Mouse (Mus musculus): ENCODE results near the gene Mpnd. TPM values are rescaled to one million over a fixed set of nuclear protein-coding genes. Genes with fewer than 3 reads are reported as not detected.

The Mpnd gene
- total and polyA plus RNA-seq, 2 experiments from 2014 or later = 110 to 159 TPM

GRCm38 (mm10) chr17:56036901-56037287 is 31.4 kb downstream of the Mpnd start:
- WGBS = 40% methylated on average over 13 of the region's 13 CpGs
- ATAC-seq = 0 out of 2 replicates have a peak, but pooled peaks have one; percentile 2
- no peak for DNase-seq
- Histone ChIP-seq H3K4me3 (ENCODE audit: low read depth, low read length) (peak overlapping the region; percentile 24; the same call in 1 of the 2 replicates), H3K9ac (peak overlapping the region; percentile 39; the same call in 1 of the 2 replicates), H3K27ac (ENCODE audit: low read depth, low read length) (no peak overlapping the region), H3K9me3 (ENCODE audit: low read length) (no peaks in the 10 kb centered on the region), H3K4me1 (ENCODE audit: insufficient read depth) (peaks cover 8% of the 10 kb centered on the region; the same call in 1 of the 2 replicates), H3K27me3 (ENCODE audit: insufficient read depth, low read length) (no peaks in the 10 kb centered on the region), H3K4me2 (ENCODE audit: low read depth) (peak overlapping the region; percentile 45), H3K36me3 (ENCODE audit: insufficient read depth) (peaks cover 9% of the 10 kb centered on the region)
- TF ChIP-seq CTCF (IDR thresholded peaks at IDR 0.05; ENCODE audit: low read depth) = no peak

DNA sequence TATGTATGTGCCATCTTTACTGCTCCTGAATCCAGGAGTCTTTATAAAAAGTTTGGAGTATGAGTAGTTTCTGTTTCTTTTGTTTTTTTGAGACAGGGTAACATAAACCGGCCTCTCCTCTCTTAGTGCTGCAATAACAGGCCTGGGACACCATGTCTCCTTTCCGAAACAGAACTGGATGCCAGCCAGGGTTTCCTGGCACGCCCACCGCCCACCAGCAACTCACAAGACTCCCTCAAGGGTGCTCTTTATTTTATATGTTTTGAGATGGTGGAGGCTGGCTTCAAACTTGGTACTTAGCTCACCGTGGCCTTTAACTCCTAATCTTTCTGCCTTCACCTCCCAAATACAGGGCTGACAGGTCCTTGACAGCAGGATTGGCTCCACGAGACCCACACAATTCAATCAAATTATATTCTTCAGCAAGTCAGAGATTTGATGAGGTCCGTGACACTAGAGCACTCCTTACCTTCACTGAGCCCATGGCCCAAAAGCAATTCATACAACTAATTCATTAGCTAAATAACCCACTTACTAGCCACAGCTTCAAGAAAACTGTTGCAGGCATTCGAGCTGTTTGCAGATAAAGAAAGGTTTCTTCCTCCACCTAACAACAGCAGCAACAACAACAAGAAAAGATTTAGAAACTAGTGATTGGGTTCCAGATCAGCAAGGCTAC is 33.2 kb downstream of the Mpnd start:
- ATAC-seq (no peak), DNase-seq (no peak)
- no peak overlapping the region for H3K4me2 ChIP-seq (ENCODE audit: low read depth)
- no peak overlapping the region for H3K4me3 ChIP-seq (ENCODE audit: low read depth, low read length)
- H3K27ac ChIP-seq (ENCODE audit: low read depth, low read length) = no peak overlapping the region
- H3K9ac ChIP-seq = no peak overlapping the region
- TF ChIP-seq CTCF (IDR thresholded peaks at IDR 0.05; ENCODE audit: low read depth) = no peak
- no peaks in the 10 kb centered on the region for H3K9me3 ChIP-seq (ENCODE audit: low read length)
- WGBS = 80% methylated on average over 8 of the region's 8 CpGs
- peaks cover 9% of the 10 kb centered on the region for H3K36me3 ChIP-seq (ENCODE audit: insufficient read depth)
- H3K4me1 ChIP-seq (ENCODE audit: insufficient read depth) = peaks cover 8% of the 10 kb centered on the region; the same call in 1 of the 2 replicates
- H3K27me3 ChIP-seq (ENCODE audit: insufficient read depth, low read length) = no peaks in the 10 kb centered on the region

DNA sequence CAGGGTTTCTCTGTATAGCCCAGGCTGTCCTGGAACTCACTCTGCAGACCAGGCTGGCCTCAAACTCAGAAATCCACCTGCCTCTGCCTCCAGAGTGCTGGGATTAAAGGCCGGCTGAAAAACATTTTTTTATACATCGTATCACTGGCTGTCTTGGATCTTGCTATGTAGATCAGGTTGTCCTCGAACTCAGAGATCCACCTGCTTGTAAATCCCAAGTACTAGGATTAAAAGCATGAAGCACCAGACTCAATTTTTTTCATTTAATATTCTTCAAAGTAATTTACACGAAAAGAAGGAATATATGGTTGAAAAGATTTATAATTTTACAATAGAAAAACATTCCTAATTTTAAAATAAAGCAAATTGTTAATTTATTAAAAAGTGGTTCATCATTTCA is 33.8 kb downstream of the Mpnd start:
- DNase-seq (no peak), ATAC-seq (no peak)
- Histone ChIP-seq H3K9me3 (ENCODE audit: low read length) (no peaks in the 10 kb centered on the region), H3K4me1 (ENCODE audit: insufficient read depth) (peaks cover 8% of the 10 kb centered on the region; the same call in 1 of the 2 replicates), H3K4me2 (ENCODE audit: low read depth) (0 out of 2 replicates have a peak overlapping the region, but pooled peaks have one; percentile 93), H3K36me3 (ENCODE audit: insufficient read depth) (peaks cover 5% of the 10 kb centered on the region; the same call in 1 of the 2 replicates), H3K27me3 (ENCODE audit: insufficient read depth, low read length) (no peaks in the 10 kb centered on the region), H3K4me3 (ENCODE audit: low read depth, low read length) (no peak overlapping the region), H3K9ac (no peak overlapping the region), H3K27ac (ENCODE audit: low read depth, low read length) (no peak overlapping the region)
- no peak for TF ChIP-seq CTCF (IDR thresholded peaks at IDR 0.05; ENCODE audit: low read depth)
- WGBS = 81% methylated on average over 4 of the region's 4 CpGs

- peak within 1 kb of the TSS; percentile 83 for H3K4me3 ChIP-seq (ENCODE audit: low read depth, low read length)
- under 1% methylated on average over 68 of the region's 68 CpGs for WGBS
Observed at GRCm38 (mm10) chr17:56040030-56040856, 34.7 kb downstream of the Mpnd start, which contains the start of gene Chaf1a. Chaf1a (plus strand) TSS chr17:56040439.

GRCm38 (mm10) chr17:56040857-56041163 is 35.3 kb downstream of the Mpnd start:
- ATAC-seq = no peak
- Histone ChIP-seq H3K9ac (peak overlapping the region; percentile 67), H3K27ac (ENCODE audit: low read depth, low read length) (no peak overlapping the region), H3K36me3 (ENCODE audit: insufficient read depth) (no peaks in the 10 kb centered on the region; the same call in 1 of the 2 replicates), H3K4me2 (ENCODE audit: low read depth) (peak overlapping the region; percentile 93), H3K4me1 (ENCODE audit: insufficient read depth) (peaks cover 6% of the 10 kb centered on the region; the same call in 1 of the 2 replicates), H3K27me3 (ENCODE audit: insufficient read depth, low read length) (no peaks in the 10 kb centered on the region), H3K9me3 (ENCODE audit: low read length) (no peaks in the 10 kb centered on the region), H3K4me3 (ENCODE audit: low read depth, low read length) (peak overlapping the region; percentile 83)
- DNase-seq = no peak
- no peak for TF ChIP-seq CTCF (IDR thresholded peaks at IDR 0.05; ENCODE audit: low read depth)
- WGBS = 1% methylated on average over 12 of the region's 12 CpGs

More at GRCm38 (mm10) chr17:56040030-56040856, 34.7 kb downstream of the Mpnd start, which contains the start of gene Chaf1a:
- Histone ChIP-seq H3K9ac (peak within 1 kb of the TSS; percentile 67), H3K4me2 (ENCODE audit: low read depth) (peak within 1 kb of the TSS; percentile 93), H3K36me3 (ENCODE audit: insufficient read depth) (no peaks in the 10 kb centered on the region), H3K27me3 (ENCODE audit: insufficient read depth, low read length) (no peaks in the 10 kb centered on the region), H3K9me3 (ENCODE audit: low read length) (no peaks in the 10 kb centered on the region), H3K27ac (ENCODE audit: low read depth, low read length) (no peak within 1 kb of the TSS), H3K4me1 (ENCODE audit: insufficient read depth) (peaks cover 8% of the 10 kb centered on the region; the same call in 1 of the 2 replicates)
- DNase-seq (peak; percentile 98), ATAC-seq (peak; percentile 90)
- TF ChIP-seq CTCF (IDR thresholded peaks at IDR 0.05; ENCODE audit: low read depth) = no peak

- no peaks in the 10 kb centered on the region for H3K9me3 ChIP-seq (ENCODE audit: low read length)
- TF ChIP-seq CTCF (IDR thresholded peaks at IDR 0.05; ENCODE audit: low read depth) = no peak
- no peak overlapping the region for H3K27ac ChIP-seq (ENCODE audit: low read depth, low read length)
- ATAC-seq (no peak), DNase-seq (no peak)
- peaks cover 11% of the 10 kb centered on the region for H3K36me3 ChIP-seq (ENCODE audit: insufficient read depth)
- H3K4me1 ChIP-seq (ENCODE audit: insufficient read depth) = no peaks in the 10 kb centered on the region
- H3K4me3 ChIP-seq (ENCODE audit: low read depth, low read length) = no peak overlapping the region
- no peaks in the 10 kb centered on the region for H3K27me3 ChIP-seq (ENCODE audit: insufficient read depth, low read length)
- H3K4me2 ChIP-seq (ENCODE audit: low read depth) = no peak overlapping the region
- no peak overlapping the region for H3K9ac ChIP-seq
- WGBS = 88% methylated on average over 5 of the region's 5 CpGs
Observed at GRCm38 (mm10) chr17:56051369-56051768, 45.9 kb downstream of the Mpnd start.

- Histone ChIP-seq H3K9ac (no peak overlapping the region), H3K4me2 (ENCODE audit: low read depth) (no peak overlapping the region), H3K4me1 (ENCODE audit: insufficient read depth) (no peaks in the 10 kb centered on the region), H3K27me3 (ENCODE audit: insufficient read depth, low read length) (no peaks in the 10 kb centered on the region), H3K9me3 (ENCODE audit: low read length) (no peaks in the 10 kb centered on the region), H3K4me3 (ENCODE audit: low read depth, low read length) (no peak overlapping the region), H3K36me3 (ENCODE audit: insufficient read depth) (peaks cover 9% of the 10 kb centered on the region), H3K27ac (ENCODE audit: low read depth, low read length) (no peak overlapping the region)
- no peak for TF ChIP-seq CTCF (IDR thresholded peaks at IDR 0.05; ENCODE audit: low read depth)
- ATAC-seq (no peak), DNase-seq (no peak)
Observed at GRCm38 (mm10) chr17:56054938-56055337, 49.4 kb downstream of the Mpnd start.

Data from forebrain, postnatal 0 days (tissue).